14 mouse cellular contexts compared by ENCODE assay signal in genomic region chr13:41423463-41424074, GRCm38 (mm10).
A peak's percentile ranks its signal among the peaks of the same experiment; 100 is the strongest.
DNase-seq lines count a peak whose midpoint lies in the region; ATAC-seq lines count a peak whose summit lies in the region.
"Had no signal": no experiment of that assay in that cellular context is flagged by ENCODE, and none has a peak within 500 bp of the region (broad histone marks: within the 10 kb centered on the region; RNA-seq: fewer than 3 reads in every experiment).

No protein-coding gene starts in this region.

- H3K4me3 ChIP-seq in heart, embryonic 12.5 days, result no peak overlapping the region
- H3K4me3 ChIP-seq in intestine, embryonic 15.5 days (replicated peaks), result no peak overlapping the region
- H3K4me3 ChIP-seq in midbrain, embryonic 11.5 days (ENCODE audit: low read depth, low read length), result no peak overlapping the region
- H3K4me3 ChIP-seq in forebrain, embryonic 16.5 days (replicated peaks; ENCODE audit: low read length), result no peak overlapping the region
- H3K4me3 ChIP-seq: midbrain, embryonic 12.5 days had no signal

- H3K36me3 ChIP-seq in heart, embryonic 12.5 days, result no peaks in the 10 kb centered on the region
- no peaks in the 10 kb centered on the region for H3K36me3 ChIP-seq in intestine, embryonic 15.5 days
- no peaks in the 10 kb centered on the region for H3K36me3 ChIP-seq in midbrain, embryonic 11.5 days (ENCODE audit: control insufficient read depth, insufficient read depth, low read length)
- no peaks in the 10 kb centered on the region for H3K36me3 ChIP-seq in forebrain, embryonic 16.5 days (ENCODE audit: control insufficient read depth, insufficient read depth)
- H3K36me3 ChIP-seq: midbrain, embryonic 12.5 days had no signal

- H3K4me1 ChIP-seq in heart, embryonic 12.5 days (replicated peaks), result peaks cover 16% of the 10 kb centered on the region
- peaks cover 6% of the 10 kb centered on the region for H3K4me1 ChIP-seq in intestine, embryonic 15.5 days (replicated peaks)
- no peaks in the 10 kb centered on the region for H3K4me1 ChIP-seq in midbrain, embryonic 11.5 days (ENCODE audit: control insufficient read depth, insufficient read depth, low read length)
- no peaks in the 10 kb centered on the region for H3K4me1 ChIP-seq in forebrain, embryonic 16.5 days (replicated peaks; ENCODE audit: control insufficient read depth, insufficient read depth, low read length)
- H3K4me1 ChIP-seq: midbrain, embryonic 12.5 days had no signal

- H3K4me2 ChIP-seq in heart, embryonic 12.5 days, result peak overlapping the region; percentile 2; the same call in 1 of the 2 replicates
- H3K4me2 ChIP-seq in intestine, embryonic 15.5 days (replicated peaks), result no peak overlapping the region
- no peak overlapping the region for H3K4me2 ChIP-seq in midbrain, embryonic 11.5 days
- no peak overlapping the region for H3K4me2 ChIP-seq in forebrain, embryonic 16.5 days (ENCODE audit: low read length)
- H3K4me2 ChIP-seq: midbrain, embryonic 12.5 days had no signal

- WGBS in heart, embryonic 12.5 days, result 56% methylated on average over 10 of the region's 10 CpGs
- 46% methylated on average over 10 of the region's 10 CpGs for WGBS in intestine, embryonic 15.5 days
- WGBS in midbrain, embryonic 11.5 days, result 89% methylated on average over 10 of the region's 10 CpGs
- WGBS in forebrain, embryonic 16.5 days, result 93% methylated on average over 10 of the region's 10 CpGs

- no peak for ATAC-seq in heart, embryonic 12.5 days (ENCODE audit: insufficient number of reproducible peaks, low FRiP score)
- peak; percentile 95 for ATAC-seq in intestine, embryonic 15.5 days
- no peak for ATAC-seq in midbrain, embryonic 11.5 days (ENCODE audit: low FRiP score)
- ATAC-seq in forebrain, embryonic 16.5 days, result no peak

- no peaks in the 10 kb centered on the region for H3K9me3 ChIP-seq in heart, embryonic 12.5 days (replicated peaks)
- no peaks in the 10 kb centered on the region for H3K9me3 ChIP-seq in intestine, embryonic 15.5 days
- no peaks in the 10 kb centered on the region for H3K9me3 ChIP-seq in midbrain, embryonic 11.5 days (ENCODE audit: control insufficient read depth, low read length)
- no peaks in the 10 kb centered on the region for H3K9me3 ChIP-seq in forebrain, embryonic 16.5 days (ENCODE audit: control insufficient read depth, low read length)
- H3K9me3 ChIP-seq: midbrain, embryonic 12.5 days had no signal

- H3K27me3 ChIP-seq in heart, embryonic 12.5 days (replicated peaks), result peaks cover 19% of the 10 kb centered on the region
- H3K27me3 ChIP-seq in intestine, embryonic 15.5 days (replicated peaks), result no peaks in the 10 kb centered on the region
- no peaks in the 10 kb centered on the region for H3K27me3 ChIP-seq in midbrain, embryonic 11.5 days (ENCODE audit: control insufficient read depth, insufficient read depth, low read length)
- H3K27me3 ChIP-seq in forebrain, embryonic 16.5 days (replicated peaks; ENCODE audit: control insufficient read depth, insufficient read depth, low read length), result no peaks in the 10 kb centered on the region
- H3K27me3 ChIP-seq: midbrain, embryonic 12.5 days had no signal

- no peak for DNase-seq in heart, postnatal 36 days
- peak; percentile 59 to 71 for DNase-seq in kidney, postnatal 25 days
- DNase-seq in lung, postnatal 10 days, result peak; percentile 31
- no peak for DNase-seq in midbrain, embryonic 11.5 days (ENCODE audit: low spot score, missing footprints)
- DNase-seq in spleen, adult 18-20 months, result no peak
- DNase-seq: adrenal gland, adult 2 months; B cell, adult 2 months; gastrocnemius, postnatal 14 days; right cerebral cortex, postnatal 25 days; thymus, postnatal 25 days had no signal

- H3K27ac ChIP-seq in heart, embryonic 12.5 days (ENCODE audit: poor library complexity, severe bottlenecking), result no peak overlapping the region
- peak overlapping the region; percentile 56 for H3K27ac ChIP-seq in intestine, embryonic 15.5 days
- H3K27ac ChIP-seq in midbrain, embryonic 11.5 days (ENCODE audit: low read depth, low read length), result no peak overlapping the region
- H3K27ac ChIP-seq in forebrain, embryonic 16.5 days (ENCODE audit: low read length), result no peak overlapping the region
- H3K27ac ChIP-seq: midbrain, embryonic 12.5 days had no signal

- intact Hi-C loops in heart, postnatal 36 days (cut with DNase I), result no loop called here

- H3K9ac ChIP-seq in heart, embryonic 12.5 days, result no peak overlapping the region
- no peak overlapping the region for H3K9ac ChIP-seq in intestine, embryonic 15.5 days
- no peak overlapping the region for H3K9ac ChIP-seq in midbrain, embryonic 11.5 days (ENCODE audit: low read length)
- H3K9ac ChIP-seq in forebrain, embryonic 16.5 days (replicated peaks; ENCODE audit: low read depth, low read length), result no peak overlapping the region
- H3K9ac ChIP-seq: midbrain, embryonic 12.5 days had no signal

Comparison
In these comparisons a context has a peak if more than half of its experiments do, and no peak if none do; other contexts are left out.
1. DNase-seq: peak in kidney, postnatal 25 days (2 of 2) and lung, postnatal 10 days (single experiment); none in heart, postnatal 36 days (0 of 2), midbrain, embryonic 11.5 days (single experiment) and spleen, adult 18-20 months (0 of 2).